Comparison of ENCODE assay signal across 8 mouse cellular contexts in the genomic region with DNA sequence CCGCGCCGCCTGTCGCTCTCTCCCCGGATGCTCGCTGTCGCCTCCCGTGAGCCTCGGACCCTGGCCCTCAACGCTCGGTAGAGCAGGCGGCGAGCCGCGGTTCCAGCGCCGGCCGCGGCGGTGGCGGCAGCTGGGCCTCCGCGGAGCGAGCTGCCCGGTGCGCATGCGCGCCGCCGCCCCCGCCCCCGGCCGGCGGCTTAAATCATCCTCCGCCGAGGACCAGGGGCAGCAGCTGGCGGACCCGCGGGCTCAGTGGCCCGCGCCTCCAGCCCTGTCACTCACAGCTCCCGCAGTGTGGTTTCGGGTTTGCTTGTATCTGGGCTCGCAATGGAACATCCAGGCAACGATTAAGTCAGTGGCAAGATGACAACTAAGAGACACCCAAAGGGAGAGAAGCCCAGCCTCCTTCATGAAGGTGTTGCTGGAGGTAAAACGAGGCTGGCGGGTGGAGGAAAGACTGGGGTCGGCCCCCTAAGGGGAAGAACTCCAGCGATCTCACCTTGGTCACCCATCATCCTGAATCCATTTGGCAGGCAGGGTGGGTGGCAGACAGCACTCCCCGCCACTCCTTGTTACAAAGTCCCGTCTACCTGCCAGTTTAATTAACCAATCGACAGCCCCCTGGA. TPM values are rescaled to one million over a fixed set of nuclear protein-coding genes. Genes with fewer than 3 reads are reported as not detected.
DNase-seq lines count a peak whose midpoint lies in the region; ATAC-seq and TF ChIP-seq lines count a peak whose summit lies in the region.

TSS of gene Stxbp5 (minus strand) at position 9 of the 626 bp plus-strand sequence.

- no peaks in the 10 kb centered on the region for H3K9me3 ChIP-seq in G1E (replicated peaks)
- no peaks in the 10 kb centered on the region for H3K9me3 ChIP-seq in forebrain, embryonic 14.5 days (replicated peaks; ENCODE audit: control insufficient read depth, low read length)
- H3K9me3 ChIP-seq in liver, embryonic 16.5 days (replicated peaks; ENCODE audit: control insufficient read depth, low read length), result no peaks in the 10 kb centered on the region
- no peaks in the 10 kb centered on the region for H3K9me3 ChIP-seq in neural tube, embryonic 13.5 days

- no peak for TF ChIP-seq CTCF in G1E (IDR thresholded peaks at IDR 0.05; ENCODE audit: low read depth, low read length)

- peak within 1 kb of the TSS; percentile 96 for H3K27ac ChIP-seq in forebrain, embryonic 14.5 days (ENCODE audit: low read depth, low read length)
- peak within 1 kb of the TSS; percentile 85 for H3K27ac ChIP-seq in liver, embryonic 16.5 days (ENCODE audit: low read length)
- peak within 1 kb of the TSS; percentile 98 for H3K27ac ChIP-seq in neural tube, embryonic 13.5 days (replicated peaks)

- H3K27me3 ChIP-seq in G1E (ENCODE audit: insufficient read depth, low read length), result peaks cover 8% of the 10 kb centered on the region
- no peaks in the 10 kb centered on the region for H3K27me3 ChIP-seq in forebrain, embryonic 14.5 days (replicated peaks; ENCODE audit: control insufficient read depth, insufficient read depth, low read length)
- H3K27me3 ChIP-seq in liver, embryonic 16.5 days (ENCODE audit: control insufficient read depth, insufficient read depth, low read depth, low read length), result no peaks in the 10 kb centered on the region
- H3K27me3 ChIP-seq in neural tube, embryonic 13.5 days, result no peaks in the 10 kb centered on the region

- peaks cover 8% of the 10 kb centered on the region for H3K36me3 ChIP-seq in G1E (replicated peaks)
- no peaks in the 10 kb centered on the region for H3K36me3 ChIP-seq in forebrain, embryonic 14.5 days (ENCODE audit: control insufficient read depth, insufficient read depth, low read length)
- no peaks in the 10 kb centered on the region for H3K36me3 ChIP-seq in liver, embryonic 16.5 days (ENCODE audit: control insufficient read depth, insufficient read depth)
- H3K36me3 ChIP-seq in neural tube, embryonic 13.5 days, result no peaks in the 10 kb centered on the region

- DNase-seq in G1E (ENCODE audit: low spot score), result peak; percentile 86
- DNase-seq in cerebellum, adult 11 months, result peak; percentile 83
- DNase-seq in forebrain, embryonic 14.5 days (ENCODE audit: low spot score), result peak; percentile 89
- peak; percentile 83 to 90 for DNase-seq in heart, postnatal 10 days
- DNase-seq in large intestine, adult 2 months (ENCODE audit: low read depth, low spot score), result no peak
- peak; percentile 58 for DNase-seq in telencephalon, adult 2 months (ENCODE audit: low read depth, low spot score)

- H3K4me1 ChIP-seq in G1E (ENCODE audit: insufficient read depth, low read depth, low read length), result peaks cover 29% of the 10 kb centered on the region
- peaks cover 7% of the 10 kb centered on the region for H3K4me1 ChIP-seq in forebrain, embryonic 14.5 days (ENCODE audit: control insufficient read depth, insufficient read depth, low read length)
- H3K4me1 ChIP-seq in liver, embryonic 16.5 days (ENCODE audit: control insufficient read depth, low read depth, low read length), result peaks cover 11% of the 10 kb centered on the region
- peaks cover 28% of the 10 kb centered on the region for H3K4me1 ChIP-seq in neural tube, embryonic 13.5 days (replicated peaks)

- intact Hi-C loops in heart, postnatal 10 days (cut with DNase I), result no loop called here

- peak within 1 kb of the TSS; percentile 95 for H3K9ac ChIP-seq in forebrain, embryonic 14.5 days (ENCODE audit: low read length)
- peak within 1 kb of the TSS; percentile 90 for H3K9ac ChIP-seq in liver, embryonic 16.5 days (ENCODE audit: low read depth, low read length)
- H3K9ac ChIP-seq in neural tube, embryonic 13.5 days, result peak within 1 kb of the TSS; percentile 96

- peak within 1 kb of the TSS; percentile 90 for H3K4me3 ChIP-seq in G1E (ENCODE audit: low read depth, low read length)
- H3K4me3 ChIP-seq in forebrain, embryonic 14.5 days (ENCODE audit: low read depth, low read length), result peak within 1 kb of the TSS; percentile 84
- peak within 1 kb of the TSS; percentile 86 for H3K4me3 ChIP-seq in liver, embryonic 16.5 days (ENCODE audit: low read depth, low read length)
- H3K4me3 ChIP-seq in neural tube, embryonic 13.5 days, result peak within 1 kb of the TSS; percentile 87

- ATAC-seq in G1E (ENCODE audit: extremely low read depth, insufficient number of reproducible peaks, low FRiP score, poor library complexity, severe bottlenecking), result 0 out of 2 replicates have a peak, but pooled peaks have one; percentile 4
- peak; percentile 85 for ATAC-seq in forebrain, embryonic 14.5 days
- peak; percentile 70 for ATAC-seq in liver, embryonic 16.5 days (ENCODE audit: low read depth)
- ATAC-seq in neural tube, embryonic 13.5 days (ENCODE audit: low read depth), result peak; percentile 84

- under 1% methylated on average over 44 of the region's 52 CpGs for WGBS in forebrain, embryonic 14.5 days
- WGBS in large intestine, adult 2 months, result under 1% methylated on average over 47 of the region's 52 CpGs
- under 1% methylated on average over 52 of the region's 52 CpGs for WGBS in liver, embryonic 16.5 days (ENCODE audit: insufficient replicate concordance)
- 1% methylated on average over 51 of the region's 52 CpGs for WGBS in neural tube, embryonic 13.5 days

- H3K4me2 ChIP-seq in forebrain, embryonic 14.5 days (ENCODE audit: low read length), result peak within 1 kb of the TSS; percentile 95
- peak within 1 kb of the TSS; percentile 95 for H3K4me2 ChIP-seq in liver, embryonic 16.5 days (ENCODE audit: low read depth, low read length)
- H3K4me2 ChIP-seq in neural tube, embryonic 13.5 days, result peak within 1 kb of the TSS; percentile 96

RNA-seq across cellular contexts. Expression of gene Stxbp5, which starts in this region (rescaled TPM):
- total RNA-seq in G1E (2014; fragmentation: Nextera tagmentation) (50.1 and 77.9 TPM in 2 replicates), G1E (2017) (30.6 and 32.2 TPM in 2 replicates)
- 11.5 and 12.6 TPM in 2 replicates for polyA plus RNA-seq in G1E (2012)
- polyA plus RNA-seq in forebrain, embryonic 14.5 days (2014; fragmentation: Nextera tagmentation; extraction: Ambion mirVana), result 5.8 and 8.0 TPM in 2 replicates
- 10 to 100 TPM; 12.5 to 13.5 TPM for total RNA-seq in heart, postnatal 10 days (2021)
- 14.0 and 22.8 TPM in 2 replicates for polyA plus RNA-seq in large intestine, adult 2 months (2012; rRNA removed)
- 1.4 and 2.2 TPM in 2 replicates for polyA plus RNA-seq in liver, embryonic 16.5 days (2015; fragmentation: Nextera tagmentation; extraction: Ambion mirVana)
- 7.4 and 8.3 TPM in 2 replicates for polyA plus RNA-seq in neural tube, embryonic 13.5 days (2015; fragmentation: Nextera tagmentation; extraction: Ambion mirVana)

Comparison
In these comparisons a context has a peak if more than half of its experiments do, and no peak if none do; other contexts are left out.
1. ATAC-seq: peak in every context shown above with its lines; median percentile 85 in forebrain, embryonic 14.5 days; 84 in neural tube, embryonic 13.5 days; 70 in liver, embryonic 16.5 days; 4 in G1E.